Mouse (Mus musculus) stomach, embryonic 16.5 days (tissue): ENCODE results near the gene Cacna2d2. TPM values are rescaled to one million over a fixed set of nuclear protein-coding genes. Genes with fewer than 3 reads are reported as not detected.

Source experiments
- ATAC-seq: fragments of 200-750 bp; cut with Nextera tagmentation; 2 replicates; pipeline ENCODE4 v1.8.0; 2017; ENCODE audit warnings: moderate number of reproducible peaks, moderate TSS enrichment; ENCODE audit not compliant: insufficient read depth, low FRiP score
- H3K27ac ChIP-seq: fragments of 300-500 bp; sonication (generic); 2 replicates; pipeline ENCODE4 v1.5.1; 2014; ENCODE audit warnings: low read length
- H3K27me3 ChIP-seq: fragments of 300-500 bp; sonication (generic); 2 replicates; pipeline ENCODE4 v1.6.1; 2014; ENCODE audit warnings: low read length, control low read depth, mixed read lengths; ENCODE audit not compliant: control insufficient read depth, insufficient read depth
- H3K36me3 ChIP-seq: fragments of 300-500 bp; sonication (generic); 2 replicates; pipeline ENCODE4 v1.6.1; 2014; ENCODE audit warnings: low read length; ENCODE audit not compliant: control insufficient read depth, insufficient read depth
- H3K4me1 ChIP-seq: fragments of 300-500 bp; sonication (generic); 2 replicates; pipeline ENCODE4 v1.6.1; 2014; ENCODE audit warnings: low read length, control low read depth, mixed read lengths; ENCODE audit not compliant: control insufficient read depth, insufficient read depth
- H3K4me2 ChIP-seq: fragments of 300-500 bp; sonication (generic); 2 replicates; pipeline ENCODE4 v1.6.1; 2014; ENCODE audit warnings: low read depth, low read length, mixed read lengths
- H3K4me3 ChIP-seq: fragments of 300-500 bp; sonication (generic); replicated peaks from 2 replicates; pipeline ENCODE4 v1.5.1; 2014; ENCODE audit warnings: mild to moderate bottlenecking, low read length
- H3K9ac ChIP-seq: fragments of 300-500 bp; sonication (generic); 2 replicates; pipeline ENCODE4 v1.6.1; 2014; ENCODE audit warnings: low read length
- H3K9me3 ChIP-seq: fragments of 300-500 bp; sonication (generic); replicated peaks from 2 replicates; pipeline ENCODE4 v1.6.1; 2016; ENCODE audit warnings: low read length, control low read depth; ENCODE audit not compliant: control insufficient read depth
- WGBS: fragments of 180-500 bp; shearing (Covaris S2); extraction: QIAGEN DNeasy Blood & Tissue Kit; methylation state at CpG from one replicate; pipeline ENCODE4 v1.1.7; 2014; 5-methylcytosine and 5-hydroxymethylcytosine counted together
- polyA plus RNA-seq: library from polyadenylated mRNA; unstranded; fragments of >200 nt; fragmentation: Nextera tagmentation; extraction: Ambion mirVana; gene quantifications from 2 replicates; pipeline ENCODE4 v1.2.1, GENCODE M21; 2015

The Cacna2d2 gene
- polyA plus RNA-seq, 1 experiment from 2014 or later = 0.19 TPM

DNA sequence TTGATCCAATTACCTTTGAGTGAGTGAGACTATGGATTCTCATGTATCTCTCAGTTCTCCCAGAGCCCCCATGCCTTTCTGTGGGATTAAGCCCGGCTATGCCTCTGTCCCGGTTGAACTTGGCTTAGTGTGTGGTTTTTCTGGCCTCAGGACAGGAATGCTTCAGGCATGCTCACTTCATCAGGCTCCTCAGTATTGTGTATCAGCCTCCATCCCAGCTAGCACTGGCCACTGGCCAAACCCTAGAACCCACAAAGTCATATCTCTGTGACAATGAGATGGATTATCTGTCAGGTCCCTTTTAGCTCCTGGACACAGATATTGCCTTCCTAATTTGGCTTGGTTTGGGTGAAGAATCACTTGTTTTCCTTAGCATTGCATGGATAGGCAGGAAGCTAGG lies 23.5 kb downstream of the Cacna2d2 start:
- no peak overlapping the region for H3K9ac ChIP-seq
- H3K27ac ChIP-seq = no peak overlapping the region
- ATAC-seq = no peak
- 22% methylated on average over 2 of the region's 2 CpGs for WGBS
- H3K4me2 ChIP-seq = no peak overlapping the region
- H3K4me1 ChIP-seq = no peaks in the 10 kb centered on the region; the same call in 1 of the 2 replicates
- H3K36me3 ChIP-seq = no peaks in the 10 kb centered on the region
- no peak overlapping the region for H3K4me3 ChIP-seq
- no peaks in the 10 kb centered on the region; the same call in 1 of the 2 replicates for H3K27me3 ChIP-seq
- no peaks in the 10 kb centered on the region for H3K9me3 ChIP-seq

DNA sequence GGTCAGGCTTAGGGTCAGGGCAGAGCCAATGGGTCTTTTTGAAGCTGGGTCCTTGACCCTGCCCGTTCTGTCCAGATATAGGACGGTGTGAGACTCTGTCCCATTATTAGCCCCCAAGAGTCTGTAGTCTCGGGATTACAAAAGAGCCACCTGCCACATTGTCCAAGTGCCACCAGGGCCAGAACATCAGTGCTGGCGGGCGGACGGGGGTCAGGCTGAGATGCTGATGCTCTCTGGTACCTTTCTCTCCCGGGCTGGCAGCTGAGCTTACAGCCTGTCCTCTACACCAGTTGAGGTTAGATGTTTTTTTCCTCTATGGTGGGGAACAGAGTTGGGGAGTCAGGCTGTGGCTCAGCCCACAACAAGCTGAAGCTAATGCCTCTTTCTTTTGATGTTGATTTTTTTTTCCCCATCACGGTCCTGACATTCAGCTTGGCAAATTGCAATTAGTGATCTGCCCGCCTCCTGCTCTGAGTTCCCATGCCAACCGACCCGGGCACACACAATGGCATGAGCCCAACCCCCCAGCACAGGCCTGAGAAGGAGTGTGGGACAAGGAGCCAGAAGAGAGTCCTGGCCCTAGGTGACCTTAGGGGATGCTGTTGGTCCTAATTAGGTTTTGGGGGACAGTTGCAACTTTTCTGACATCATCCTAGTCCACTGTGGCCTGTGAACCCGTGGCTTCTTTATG lies 25.2 kb downstream of the Cacna2d2 start:
- H3K27me3 ChIP-seq = no peaks in the 10 kb centered on the region; the same call in 1 of the 2 replicates
- no peak for ATAC-seq
- no peak overlapping the region for H3K27ac ChIP-seq
- H3K36me3 ChIP-seq = no peaks in the 10 kb centered on the region
- no peaks in the 10 kb centered on the region for H3K9me3 ChIP-seq
- no peak overlapping the region for H3K4me2 ChIP-seq
- H3K4me1 ChIP-seq = no peaks in the 10 kb centered on the region; the same call in 1 of the 2 replicates
- WGBS = 68% methylated on average over 12 of the region's 12 CpGs
- no peak overlapping the region for H3K9ac ChIP-seq
- no peak overlapping the region for H3K4me3 ChIP-seq

- Histone ChIP-seq H3K9ac (no peak overlapping the region), H3K36me3 (no peaks in the 10 kb centered on the region), H3K4me1 (no peaks in the 10 kb centered on the region; the same call in 1 of the 2 replicates), H3K27ac (no peak overlapping the region), H3K4me2 (no peak overlapping the region), H3K4me3 (no peak overlapping the region), H3K9me3 (no peaks in the 10 kb centered on the region), H3K27me3 (no peaks in the 10 kb centered on the region; the same call in 1 of the 2 replicates)
- ATAC-seq = no peak
- WGBS = 69% methylated on average over 7 of the region's 7 CpGs
These were observed 28.5 kb downstream of the Cacna2d2 start for GRCm38 (mm10) chr9:107427876-107428275.

- no peaks in the 10 kb centered on the region for H3K9me3 ChIP-seq
- no peak overlapping the region for H3K4me3 ChIP-seq
- no peaks in the 10 kb centered on the region; the same call in 1 of the 2 replicates for H3K4me1 ChIP-seq
- no peak overlapping the region for H3K4me2 ChIP-seq
- H3K27ac ChIP-seq = no peak overlapping the region
- H3K27me3 ChIP-seq = no peaks in the 10 kb centered on the region; the same call in 1 of the 2 replicates
- no peak overlapping the region for H3K9ac ChIP-seq
- WGBS = 42% methylated on average over 5 of the region's 5 CpGs
- H3K36me3 ChIP-seq = no peaks in the 10 kb centered on the region
- ATAC-seq = no peak
These were observed 29.2 kb downstream of the Cacna2d2 start for GRCm38 (mm10) chr9:107428451-107429186.

- Histone ChIP-seq H3K9me3 (no peaks in the 10 kb centered on the region), H3K4me1 (peaks cover 4% of the 10 kb centered on the region; the same call in 1 of the 2 replicates), H3K4me2 (no peak overlapping the region), H3K27ac (no peak overlapping the region), H3K36me3 (no peaks in the 10 kb centered on the region), H3K9ac (no peak overlapping the region), H3K27me3 (no peaks in the 10 kb centered on the region; the same call in 1 of the 2 replicates), H3K4me3 (no peak overlapping the region)
- 59% methylated on average over 12 of the region's 12 CpGs for WGBS
- no peak for ATAC-seq
These were observed 31.0 kb downstream of the Cacna2d2 start for GRCm38 (mm10) chr9:107430445-107430844.

DNA sequence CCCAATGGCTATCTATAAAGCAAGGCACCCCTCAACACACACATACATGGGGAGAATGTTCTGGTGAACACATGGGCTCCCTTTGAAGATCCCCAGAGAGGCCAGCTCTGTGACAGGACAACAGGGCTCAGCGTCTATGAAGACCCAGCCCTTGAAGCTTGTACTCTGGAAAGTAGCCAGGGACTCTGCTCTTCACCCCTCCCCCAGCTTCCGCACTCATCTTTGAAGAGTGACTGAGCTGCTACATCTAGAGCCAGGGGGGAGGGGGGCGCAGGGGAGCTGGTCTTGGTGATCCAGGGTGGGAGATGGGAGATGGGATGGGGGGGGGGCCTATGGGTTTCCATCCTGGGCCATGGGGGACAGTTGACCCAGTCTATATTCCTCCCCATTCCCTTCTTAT lies 33.1 kb downstream of the Cacna2d2 start:
- peaks cover 4% of the 10 kb centered on the region; the same call in 1 of the 2 replicates for H3K4me1 ChIP-seq
- no peaks in the 10 kb centered on the region for H3K36me3 ChIP-seq
- H3K4me3 ChIP-seq = no peak overlapping the region
- no peaks in the 10 kb centered on the region for H3K9me3 ChIP-seq
- ATAC-seq = no peak
- no peak overlapping the region for H3K27ac ChIP-seq
- WGBS = 60% methylated on average over 3 of the region's 3 CpGs
- no peak overlapping the region for H3K9ac ChIP-seq
- H3K4me2 ChIP-seq = no peak overlapping the region
- no peaks in the 10 kb centered on the region; the same call in 1 of the 2 replicates for H3K27me3 ChIP-seq

DNA sequence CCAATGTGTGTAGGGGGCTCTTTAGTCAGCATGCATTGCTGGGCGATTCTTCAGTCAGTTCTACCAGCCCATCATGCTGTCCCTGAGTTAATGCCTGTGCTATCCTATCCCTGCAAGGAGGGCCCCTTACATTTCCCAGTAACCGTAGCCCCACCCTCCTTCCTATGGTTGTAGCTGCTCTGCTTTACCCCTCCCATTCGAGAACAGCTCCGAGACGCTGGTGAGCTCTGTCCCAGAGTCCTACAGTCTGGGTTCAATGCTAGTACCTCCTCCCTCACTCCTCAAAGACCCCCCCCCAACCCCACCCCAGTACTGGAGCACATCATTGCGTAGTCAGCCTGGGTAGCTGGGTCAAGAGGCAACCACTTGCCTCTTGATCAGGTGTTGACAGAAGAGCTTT lies 35.4 kb downstream of the Cacna2d2 start:
- H3K36me3 ChIP-seq = no peaks in the 10 kb centered on the region
- H3K9ac ChIP-seq = no peak overlapping the region
- 21% methylated on average over 6 of the region's 6 CpGs for WGBS
- H3K4me2 ChIP-seq = no peak overlapping the region; the same call in 1 of the 2 replicates
- H3K27ac ChIP-seq = no peak overlapping the region
- peaks cover 4% of the 10 kb centered on the region; the same call in 1 of the 2 replicates for H3K4me1 ChIP-seq
- ATAC-seq = no peak
- H3K27me3 ChIP-seq = no peaks in the 10 kb centered on the region
- H3K9me3 ChIP-seq = no peaks in the 10 kb centered on the region
- H3K4me3 ChIP-seq = no peak overlapping the region

- 37% methylated on average over 6 of the region's 6 CpGs for WGBS
- Histone ChIP-seq H3K4me3 (no peak overlapping the region), H3K9ac (no peak overlapping the region), H3K27ac (no peak overlapping the region), H3K36me3 (no peaks in the 10 kb centered on the region), H3K4me2 (no peak overlapping the region), H3K9me3 (no peaks in the 10 kb centered on the region), H3K4me1 (peaks cover 4% of the 10 kb centered on the region; the same call in 1 of the 2 replicates), H3K27me3 (no peaks in the 10 kb centered on the region)
- ATAC-seq = no peak
These were observed 35.9 kb downstream of the Cacna2d2 start for GRCm38 (mm10) chr9:107435285-107435684.

DNA sequence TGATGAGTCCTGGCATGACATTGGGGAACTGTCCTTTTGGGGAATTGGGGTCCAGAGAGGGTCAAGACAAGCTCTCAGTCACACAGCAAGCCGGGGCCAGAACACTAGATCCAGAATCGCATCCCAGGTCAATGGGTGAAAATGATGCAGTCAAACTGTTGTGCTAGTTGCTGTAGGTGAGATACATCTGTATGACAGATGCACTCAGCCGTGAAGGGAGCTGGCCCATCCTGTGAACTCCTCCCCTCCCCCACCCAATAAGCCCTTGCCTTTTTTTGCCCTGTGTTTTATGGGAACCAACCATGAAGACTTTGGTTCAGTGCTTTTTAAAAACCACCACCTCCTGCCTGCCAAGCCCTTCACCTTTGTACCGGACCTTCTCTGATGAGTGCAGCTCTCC lies 43.5 kb downstream of the Cacna2d2 start:
- WGBS = 86% methylated on average over 4 of the region's 4 CpGs
- Histone ChIP-seq H3K27ac (no peak overlapping the region), H3K4me2 (no peak overlapping the region), H3K27me3 (no peaks in the 10 kb centered on the region), H3K4me1 (no peaks in the 10 kb centered on the region), H3K36me3 (no peaks in the 10 kb centered on the region), H3K9me3 (no peaks in the 10 kb centered on the region), H3K9ac (no peak overlapping the region), H3K4me3 (no peak overlapping the region)
- no peak for ATAC-seq
